Mouse (Mus musculus) liver, postnatal 0 days (tissue): Measurements from ENCODE around the gene Hoxd10. TPM values are rescaled to one million over a fixed set of nuclear protein-coding genes. Genes with fewer than 3 reads are reported as not detected.

Experiments used
- ATAC-seq: fragments of 200-750 bp; cut with Nextera tagmentation; 2 replicates; pipeline ENCODE4 v1.8.0; 2017; ENCODE audit warnings: mild to moderate bottlenecking, moderate library complexity
- DNase-seq: peaks from one replicate; pipeline ENCODE4 v3.0.0-alpha.2; 2016
- H3K27ac ChIP-seq: fragments of 300-500 bp; sonication (generic); 2 replicates; pipeline ENCODE4 v1.5.1; 2014; ENCODE audit warnings: antibody characterized with exemption, moderate library complexity, mild to moderate bottlenecking, low read depth
- H3K27me3 ChIP-seq: fragments of 300-500 bp; sonication (generic); 2 replicates; pipeline ENCODE4 v1.6.1; 2014; ENCODE audit warnings: low read length, control low read depth, mixed read lengths; ENCODE audit not compliant: insufficient read depth
- H3K36me3 ChIP-seq: fragments of 300-500 bp; sonication (generic); replicated peaks from 2 replicates; pipeline ENCODE4 v1.6.1; 2014; ENCODE audit warnings: mild to moderate bottlenecking, control low read depth, low read length, moderate library complexity, mixed read lengths; ENCODE audit not compliant: insufficient read depth
- H3K4me1 ChIP-seq: fragments of 300-500 bp; sonication (generic); 2 replicates; pipeline ENCODE4 v1.6.1; 2014; ENCODE audit warnings: antibody characterized with exemption, mild to moderate bottlenecking, control low read depth; ENCODE audit not compliant: insufficient read depth
- H3K4me2 ChIP-seq: fragments of 300-500 bp; sonication (generic); 2 replicates; pipeline ENCODE4 v1.6.1; 2014; ENCODE audit warnings: low read depth, mild to moderate bottlenecking, low read length, moderate library complexity, mixed read lengths
- H3K4me3 ChIP-seq: fragments of 300-500 bp; sonication (generic); 2 replicates; pipeline ENCODE4 v1.5.1; 2014; ENCODE audit warnings: low read depth, low read length
- H3K9ac ChIP-seq: fragments of 300-500 bp; sonication (generic); replicated peaks from 2 replicates; pipeline ENCODE4 v1.6.1; 2014; ENCODE audit warnings: mild to moderate bottlenecking, moderate library complexity
- H3K9me3 ChIP-seq: fragments of 300-500 bp; sonication (generic); 2 replicates; pipeline ENCODE4 v1.6.1; 2016; ENCODE audit warnings: mild to moderate bottlenecking, control low read depth, low read length, mixed read lengths
- CTCF ChIP-seq: sonication (generic); IDR thresholded peaks from 2 replicates; pipeline ENCODE4 v1.5.1; 2016; ENCODE audit warnings: antibody characterized with exemption, low read depth
- EP300 ChIP-seq: IDR thresholded peaks from 2 replicates; pipeline ENCODE4 v1.6.1; 2016; ENCODE audit warnings: antibody characterized with exemption, low read depth, mild to moderate bottlenecking
- WGBS: fragments of 180-500 bp; shearing (Covaris S2); extraction: QIAGEN DNeasy Blood & Tissue Kit; methylation state at CpG from one replicate; pipeline ENCODE4 v1.1.7; 2014; ENCODE audit not compliant: insufficient replicate concordance; 5-methylcytosine and 5-hydroxymethylcytosine counted together
- polyA plus RNA-seq: library from polyadenylated mRNA; unstranded; fragments of >200 nt; fragmentation: Nextera tagmentation; extraction: Ambion mirVana; gene quantifications from 2 replicates; pipeline ENCODE4 v1.2.1, GENCODE M21; 2015

Hoxd10 gene
- polyA plus RNA-seq, 1 experiment from 2014 or later = not detected

DNA sequence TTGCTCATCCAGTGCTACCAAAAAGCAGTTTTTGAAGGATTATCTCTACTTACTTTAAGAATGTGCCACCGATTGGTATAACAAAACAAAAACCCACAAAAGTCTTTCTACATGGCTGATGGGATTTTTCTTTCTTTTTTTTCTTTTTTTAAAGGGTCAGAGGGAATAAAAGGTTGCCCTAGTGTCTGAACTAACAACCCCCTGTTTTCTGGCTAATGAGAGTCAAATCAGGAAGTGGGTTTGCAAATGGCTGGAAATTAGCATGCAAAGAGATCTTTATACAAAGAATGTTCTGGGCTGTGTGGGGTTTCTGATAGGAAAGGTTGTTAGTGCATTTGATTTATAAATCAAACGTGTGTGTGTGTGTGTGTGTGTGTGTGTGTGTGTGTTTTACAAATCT lies 28.7 kb downstream of the Hoxd10 start:
- DNase-seq = no peak
- peaks cover 78% of the 10 kb centered on the region for H3K27me3 ChIP-seq
- no peak for ATAC-seq
- no peaks in the 10 kb centered on the region for H3K9me3 ChIP-seq
- TF ChIP-seq CTCF (no peak), EP300 (no peak)
- 13% methylated on average over 2 of the region's 2 CpGs for WGBS
- no peak overlapping the region for H3K27ac ChIP-seq
- H3K9ac ChIP-seq = no peak overlapping the region
- no peaks in the 10 kb centered on the region for H3K36me3 ChIP-seq
- H3K4me3 ChIP-seq = no peak overlapping the region
- no peak overlapping the region for H3K4me2 ChIP-seq
- no peaks in the 10 kb centered on the region for H3K4me1 ChIP-seq

DNA sequence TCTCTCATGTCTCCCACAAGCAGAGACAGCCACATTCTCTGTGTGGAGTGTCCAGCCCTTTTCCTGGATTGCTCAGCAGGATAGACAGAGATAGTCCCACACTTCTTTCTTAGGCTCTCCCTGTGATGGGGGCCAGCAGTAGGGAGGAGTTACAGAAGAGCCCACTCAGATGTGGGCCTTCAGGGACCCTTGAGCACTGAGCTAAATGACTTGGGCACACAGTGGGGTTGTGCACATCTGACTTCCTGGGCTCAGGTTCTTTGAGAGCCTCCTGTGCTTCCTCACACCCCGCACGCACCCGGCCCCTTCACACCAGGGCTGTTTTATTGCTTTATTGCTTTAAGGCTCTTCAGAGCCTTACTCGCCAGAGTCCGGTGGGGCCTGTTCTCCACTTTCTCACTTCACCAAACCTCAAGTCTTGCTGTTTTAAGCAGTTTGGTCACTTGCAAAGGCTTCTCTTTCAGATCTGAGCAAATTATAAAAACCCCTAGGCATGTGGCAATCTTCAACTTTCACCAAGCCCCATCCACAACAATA lies 29.3 kb downstream of the Hoxd10 start:
- Histone ChIP-seq H3K4me2 (no peak overlapping the region), H3K27me3 (peaks cover 78% of the 10 kb centered on the region), H3K27ac (no peak overlapping the region), H3K4me3 (no peak overlapping the region), H3K4me1 (no peaks in the 10 kb centered on the region), H3K9me3 (no peaks in the 10 kb centered on the region), H3K9ac (no peak overlapping the region), H3K36me3 (no peaks in the 10 kb centered on the region)
- DNase-seq = no peak
- no peak for ATAC-seq
- no peak for TF ChIP-seq EP300
- TF ChIP-seq CTCF = no peak
- WGBS = 36% methylated on average over 5 of the region's 5 CpGs

DNA sequence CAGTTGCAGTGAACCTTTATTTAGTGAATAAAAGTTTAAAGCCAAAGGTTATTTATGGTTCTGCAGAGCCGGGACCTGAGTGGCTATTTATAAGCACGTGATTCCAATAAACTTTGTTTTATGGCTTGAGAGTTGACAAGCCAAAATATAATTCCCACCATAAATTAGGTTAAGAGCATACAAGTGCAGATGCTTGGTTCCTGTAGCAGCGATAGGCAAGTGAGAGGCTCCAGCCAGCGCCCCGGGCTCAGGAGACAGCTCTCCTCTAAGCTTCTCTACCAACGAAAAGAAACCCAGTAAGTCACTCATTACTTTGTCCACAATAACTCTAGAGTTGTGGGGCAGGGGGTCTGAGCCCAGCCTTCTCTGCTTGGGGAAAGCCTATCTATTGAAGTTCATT lies 30.2 kb downstream of the Hoxd10 start:
- ATAC-seq (no peak), DNase-seq (no peak)
- no peaks in the 10 kb centered on the region for H3K4me1 ChIP-seq
- no peak overlapping the region for H3K4me2 ChIP-seq
- H3K9ac ChIP-seq = no peak overlapping the region
- peaks cover 79% of the 10 kb centered on the region for H3K27me3 ChIP-seq
- no peaks in the 10 kb centered on the region for H3K9me3 ChIP-seq
- H3K4me3 ChIP-seq = no peak overlapping the region
- no peaks in the 10 kb centered on the region for H3K36me3 ChIP-seq
- H3K27ac ChIP-seq = no peak overlapping the region
- TF ChIP-seq EP300 = no peak
- TF ChIP-seq CTCF = no peak
- 20% methylated on average over 6 of the region's 6 CpGs for WGBS

DNA sequence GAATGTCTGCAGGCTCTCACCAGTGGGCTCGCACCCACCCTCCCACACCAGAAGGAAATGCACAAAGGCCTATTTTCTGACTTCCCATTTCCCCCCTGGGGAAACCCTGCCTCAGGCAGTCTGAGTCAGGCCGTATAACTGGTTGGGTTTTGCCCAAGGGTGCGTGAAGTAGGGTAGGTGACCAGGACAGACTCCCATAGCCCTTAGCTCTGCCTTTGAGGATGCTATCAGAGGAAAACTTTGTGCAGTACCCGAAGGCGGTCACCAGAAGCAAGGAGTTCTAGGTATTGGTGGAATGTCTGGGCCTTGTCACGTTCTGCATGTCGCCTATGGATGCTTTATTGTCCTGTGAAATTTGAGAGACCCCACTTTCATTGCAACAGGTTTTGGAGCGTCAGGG lies 31.2 kb downstream of the Hoxd10 start:
- no peak for TF ChIP-seq EP300
- no peak for TF ChIP-seq CTCF
- Histone ChIP-seq H3K36me3 (no peaks in the 10 kb centered on the region), H3K27ac (no peak overlapping the region), H3K4me2 (no peak overlapping the region), H3K9me3 (no peaks in the 10 kb centered on the region), H3K9ac (no peak overlapping the region), H3K4me3 (no peak overlapping the region), H3K27me3 (peaks cover 84% of the 10 kb centered on the region), H3K4me1 (no peaks in the 10 kb centered on the region)
- ATAC-seq (no peak), DNase-seq (no peak)
- WGBS = 19% methylated on average over 8 of the region's 8 CpGs

DNA sequence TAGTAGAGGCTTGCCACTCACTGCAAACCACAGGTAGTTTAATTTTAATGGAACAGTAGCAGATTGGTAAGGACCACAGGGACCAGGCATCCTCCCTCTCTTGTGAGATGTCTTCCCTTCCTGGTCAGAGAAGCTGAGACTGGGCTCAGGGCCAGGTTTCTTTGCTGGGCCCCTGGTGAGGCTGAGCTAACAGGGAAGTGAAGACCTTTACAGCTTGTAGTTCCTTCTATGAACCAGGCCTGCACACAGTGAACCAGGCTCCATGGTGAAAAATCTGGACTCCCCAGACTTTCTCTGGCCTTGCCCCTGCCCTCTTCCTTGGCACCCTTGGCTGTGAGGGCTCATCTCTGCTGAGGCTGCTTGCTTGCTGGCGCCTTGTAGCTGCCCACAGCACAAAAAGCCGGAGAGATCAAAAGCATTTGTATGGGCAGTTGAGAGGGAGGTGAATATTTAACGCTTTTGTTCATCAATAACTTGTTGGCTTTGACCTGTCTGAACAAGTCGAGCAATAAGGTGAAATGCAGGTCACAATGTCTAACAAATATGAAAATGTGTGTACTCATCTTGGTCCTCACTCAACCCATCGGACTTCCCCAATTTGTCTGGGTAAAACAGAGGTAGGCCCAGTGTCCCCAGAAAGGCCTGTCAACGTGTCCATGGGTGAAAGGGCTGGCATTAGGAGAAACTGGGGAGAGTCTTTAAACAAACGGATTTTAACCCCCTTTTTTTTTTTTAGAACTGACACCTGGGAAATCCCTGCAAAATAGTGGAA lies 32.7 kb downstream of the Hoxd10 start:
- no peak overlapping the region for H3K27ac ChIP-seq
- TF ChIP-seq CTCF = no peak
- no peak for TF ChIP-seq EP300
- no peak overlapping the region for H3K4me2 ChIP-seq
- WGBS = 42% methylated on average over 7 of the region's 7 CpGs
- ATAC-seq (no peak), DNase-seq (no peak)
- H3K9me3 ChIP-seq = no peaks in the 10 kb centered on the region
- H3K4me3 ChIP-seq = no peak overlapping the region
- no peaks in the 10 kb centered on the region for H3K4me1 ChIP-seq
- H3K9ac ChIP-seq = no peak overlapping the region
- H3K27me3 ChIP-seq = peaks cover 95% of the 10 kb centered on the region
- no peaks in the 10 kb centered on the region for H3K36me3 ChIP-seq

DNA sequence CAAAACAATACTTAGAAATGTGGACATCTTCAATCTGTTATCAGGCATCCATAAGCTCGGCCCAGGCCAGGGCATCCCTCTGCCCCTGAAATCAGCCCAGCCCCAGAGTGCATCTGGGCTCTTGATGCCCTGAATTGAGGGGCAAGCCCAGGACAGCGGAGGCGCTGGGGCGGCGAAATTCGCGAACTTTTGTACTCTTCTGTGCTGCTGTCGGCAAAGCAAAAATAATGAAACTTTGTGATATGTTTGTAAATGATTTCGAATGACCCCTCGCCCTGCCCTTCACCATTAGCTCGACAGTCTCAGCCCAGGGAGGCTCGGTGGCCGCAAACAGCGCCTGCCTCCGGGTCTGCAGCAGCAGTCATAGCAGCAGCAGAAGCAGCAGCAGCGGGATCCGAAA lies 33.4 kb downstream of the Hoxd10 start:
- ATAC-seq = no peak

More for the DNA sequence above, 33.4 kb downstream of the Hoxd10 start:
- TF ChIP-seq EP300 (no peak), CTCF (no peak)
- Histone ChIP-seq H3K9me3 (no peaks in the 10 kb centered on the region), H3K4me3 (no peak overlapping the region), H3K4me2 (no peak overlapping the region), H3K9ac (no peak overlapping the region), H3K4me1 (no peaks in the 10 kb centered on the region), H3K27ac (no peak overlapping the region), H3K27me3 (peaks cover 92% of the 10 kb centered on the region), H3K36me3 (no peaks in the 10 kb centered on the region)
- DNase-seq = no peak
- WGBS = 35% methylated on average over 17 of the region's 17 CpGs
